Mouse (Mus musculus) olfactory bulb, adult 2 months (tissue): Measurements from ENCODE around the gene Padi3. TPM values are rescaled to one million over a fixed set of nuclear protein-coding genes. Genes with fewer than 3 reads are reported as not detected.

Source experiments
- H3K27ac ChIP-seq: fragments of 200-500 bp; 2 replicates; pipeline ENCODE4 v1.5.1; 2012; ENCODE audit warnings: low read depth, low read length; ENCODE audit not compliant: insufficient read depth
- H3K4me1 ChIP-seq: fragments of 200-500 bp; 2 replicates; pipeline ENCODE4 v1.6.1; 2012; ENCODE audit warnings: low read length; ENCODE audit not compliant: control insufficient read depth, insufficient read depth
- H3K4me3 ChIP-seq: fragments of 200-500 bp; 2 replicates; pipeline ENCODE4 v1.5.1; 2012; ENCODE audit warnings: mild to moderate bottlenecking, low read depth, low read length, moderate library complexity; ENCODE audit not compliant: insufficient read depth
- CTCF ChIP-seq: fragments of 200-500 bp; IDR thresholded peaks from 2 replicates; pipeline ENCODE4 v1.5.1; 2012; ENCODE audit warnings: low read depth, mild to moderate bottlenecking, low read length, moderate library complexity; ENCODE audit not compliant: insufficient read depth
- POLR2A ChIP-seq: fragments of 200-500 bp; IDR thresholded peaks from 2 replicates; pipeline ENCODE4 v1.6.1; 2012; ENCODE audit warnings: mild to moderate bottlenecking, low read depth, low read length, moderate library complexity; ENCODE audit not compliant: insufficient read depth
- WGBS: fragments of 180-500 bp; shearing (Covaris S2); methylation state at CpG from one replicate; pipeline ENCODE4 v1.1.7; 2018; 5-methylcytosine and 5-hydroxymethylcytosine counted together
- polyA plus RNA-seq: library from polyadenylated mRNA; stranded (reverse); fragments of >200 nt; gene quantifications from 2 replicates; pipeline ENCODE4 v1.2.4, GENCODE M21; 2012; ENCODE audit warnings: low replicate concordance; ENCODE audit not compliant: missing spikeins, insufficient read depth, insufficient read length

The Padi3 gene
- polyA plus RNA-seq, 1 experiment = not detected

DNA sequence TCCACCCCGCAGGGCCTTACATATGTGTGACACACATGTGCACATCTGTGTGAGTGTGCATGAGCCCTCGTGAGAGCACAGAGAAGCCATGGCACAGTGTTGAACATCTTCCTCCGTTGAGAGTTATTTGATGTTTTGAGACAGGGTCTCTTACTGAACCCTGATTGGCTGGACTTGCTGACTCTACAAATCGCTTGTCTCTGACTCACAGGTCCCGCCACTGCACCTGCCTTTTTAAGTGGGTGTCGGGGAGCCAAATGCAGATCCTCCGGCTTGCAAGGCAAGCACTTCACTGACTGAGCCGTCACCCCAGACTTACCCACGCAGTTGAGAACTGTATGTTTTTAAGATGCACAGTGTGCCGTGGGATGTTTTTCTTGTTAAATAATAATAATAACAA, 34.6 kb downstream of the Padi3 start:
- WGBS = 64% methylated on average over 10 of the region's 10 CpGs
- Histone ChIP-seq H3K4me3 (no peak overlapping the region), H3K27ac (no peak overlapping the region), H3K4me1 (peaks cover 7% of the 10 kb centered on the region)
- no peak for TF ChIP-seq POLR2A
- no peak for TF ChIP-seq CTCF

- no peak overlapping the region for H3K27ac ChIP-seq
- 87% methylated on average over 9 of the region's 9 CpGs for WGBS
- H3K4me3 ChIP-seq = no peak overlapping the region
- peaks cover 7% of the 10 kb centered on the region for H3K4me1 ChIP-seq
- TF ChIP-seq POLR2A = no peak
- TF ChIP-seq CTCF = no peak
Measured at GRCm38 (mm10) chr4:140774893-140775292, 35.6 kb downstream of the Padi3 start.

DNA sequence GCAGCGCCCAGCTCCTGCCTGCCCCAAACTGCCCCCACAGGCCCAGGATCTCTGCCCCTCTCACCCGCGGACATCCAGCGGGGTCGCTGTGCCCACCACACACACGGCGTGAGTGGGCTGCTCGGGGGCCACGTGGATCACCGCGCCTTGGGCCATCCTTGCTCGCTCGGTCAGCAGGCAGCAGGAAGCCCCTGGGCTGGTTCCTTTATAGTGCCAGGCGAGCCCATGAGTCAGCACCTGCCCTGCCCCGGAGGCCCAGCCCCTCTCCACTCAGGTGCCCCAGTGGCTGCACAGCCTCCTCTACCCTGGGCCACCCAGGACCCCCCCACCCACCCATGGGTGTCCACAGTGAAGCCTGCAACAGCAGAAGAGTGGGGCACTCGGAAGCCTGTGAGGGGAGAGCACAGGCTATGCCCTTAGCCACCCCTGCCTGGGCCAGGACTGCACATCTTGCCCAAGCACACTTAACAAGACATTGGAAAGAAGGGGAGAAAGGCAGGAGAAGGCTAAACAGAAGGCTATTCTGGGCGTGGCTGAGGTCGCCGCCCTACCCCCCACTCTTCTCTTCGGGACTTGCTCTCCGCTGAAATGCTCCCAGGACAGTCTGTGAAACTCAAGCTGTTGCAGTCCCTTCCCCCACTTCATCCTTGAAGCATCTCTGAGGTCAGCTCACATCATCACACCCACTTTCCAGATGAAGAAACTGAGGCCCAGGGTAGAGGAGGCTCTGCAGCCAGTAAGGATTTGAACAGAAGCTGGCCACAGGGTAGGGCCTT, 36.2 kb downstream of the Padi3 start, which contains the start of gene Padi4:
Padi4 (minus strand) TSS at position 212 of the 776 bp plus-strand sequence.
- WGBS = 91% methylated on average over 21 of the region's 21 CpGs
- TF ChIP-seq POLR2A (no peak), CTCF (no peak)

DNA sequence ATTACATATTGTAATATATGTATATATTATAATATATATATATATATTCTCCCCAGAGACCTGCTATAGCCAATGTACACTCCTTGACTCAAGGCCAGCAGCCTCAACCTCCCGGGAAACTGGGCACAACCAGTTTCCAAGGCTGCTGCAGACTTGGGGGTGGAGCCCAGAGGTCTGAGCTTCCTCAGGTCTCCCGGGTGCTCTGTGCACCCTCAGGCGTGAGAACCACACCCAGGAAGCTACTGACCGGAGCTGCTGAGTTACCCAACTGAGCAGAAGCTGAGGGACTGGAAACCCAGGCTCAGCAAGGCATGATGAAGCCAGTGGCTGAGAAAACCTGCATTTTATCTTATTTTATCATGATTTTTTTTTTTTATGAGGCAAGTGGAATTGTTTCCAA, 39.4 kb downstream of the Padi3 start:
- no peak overlapping the region for H3K4me3 ChIP-seq
- TF ChIP-seq POLR2A (no peak), CTCF (no peak)
- no peaks in the 10 kb centered on the region; the same call in 1 of the 2 replicates for H3K4me1 ChIP-seq
- H3K27ac ChIP-seq = no peak overlapping the region
- WGBS = 64% methylated on average over 4 of the region's 4 CpGs

More for the DNA sequence above, 36.2 kb downstream of the Padi3 start, which contains the start of gene Padi4:
- Histone ChIP-seq H3K27ac (no peak within 1 kb of the TSS), H3K4me3 (no peak within 1 kb of the TSS), H3K4me1 (peaks cover 7% of the 10 kb centered on the region)

- Histone ChIP-seq H3K4me3 (no peak overlapping the region), H3K4me1 (no peaks in the 10 kb centered on the region; the same call in 1 of the 2 replicates), H3K27ac (no peak overlapping the region)
- WGBS = 16% methylated on average over 13 of the region's 13 CpGs
- TF ChIP-seq POLR2A (no peak), CTCF (no peak)
Measured at GRCm38 (mm10) chr4:140770433-140770832, 40.0 kb downstream of the Padi3 start.

DNA sequence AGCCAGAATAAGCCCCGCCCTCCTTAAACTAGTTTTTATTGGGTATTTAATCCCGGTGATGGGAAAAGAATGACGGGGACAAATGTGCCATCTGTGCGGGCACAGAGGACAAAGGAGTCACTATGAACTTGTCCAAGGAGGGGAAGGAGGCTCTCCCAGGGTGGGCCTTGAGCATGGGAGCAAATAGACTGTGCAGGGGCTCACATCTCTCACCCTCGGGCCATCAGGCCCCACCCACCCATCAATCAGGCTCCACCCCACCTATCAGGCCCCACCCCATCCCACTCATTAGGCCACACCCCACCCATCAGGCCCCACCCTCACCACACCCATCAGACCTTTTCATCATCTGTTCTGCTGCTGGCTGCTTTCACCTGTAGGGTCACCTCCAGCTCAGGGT, 41.5 kb downstream of the Padi3 start:
- no peak overlapping the region for H3K27ac ChIP-seq
- 76% methylated on average over 5 of the region's 5 CpGs for WGBS
- no peak overlapping the region for H3K4me3 ChIP-seq
- TF ChIP-seq POLR2A = no peak
- TF ChIP-seq CTCF = no peak
- H3K4me1 ChIP-seq = no peaks in the 10 kb centered on the region

GRCm38 (mm10) chr4:140765936-140766335, 44.5 kb downstream of the Padi3 start:
- TF ChIP-seq POLR2A (no peak), CTCF (no peak)
- no peak overlapping the region for H3K27ac ChIP-seq
- no peak overlapping the region for H3K4me3 ChIP-seq
- 89% methylated on average over 3 of the region's 3 CpGs for WGBS
- no peaks in the 10 kb centered on the region for H3K4me1 ChIP-seq

- no peak for TF ChIP-seq CTCF
- no peak for TF ChIP-seq POLR2A
- Histone ChIP-seq H3K27ac (no peak overlapping the region), H3K4me3 (no peak overlapping the region), H3K4me1 (no peaks in the 10 kb centered on the region)
- 31% methylated on average over 9 of the region's 9 CpGs for WGBS
Measured at GRCm38 (mm10) chr4:140763158-140763557, 47.3 kb downstream of the Padi3 start.

GRCm38 (mm10) chr4:140761601-140762000, 48.8 kb downstream of the Padi3 start:
- no peak for TF ChIP-seq CTCF
- TF ChIP-seq POLR2A = no peak
- 85% methylated on average over 7 of the region's 7 CpGs for WGBS
- H3K4me1 ChIP-seq = no peaks in the 10 kb centered on the region
- H3K4me3 ChIP-seq = no peak overlapping the region
- H3K27ac ChIP-seq = no peak overlapping the region
